In the genomic region with DNA sequence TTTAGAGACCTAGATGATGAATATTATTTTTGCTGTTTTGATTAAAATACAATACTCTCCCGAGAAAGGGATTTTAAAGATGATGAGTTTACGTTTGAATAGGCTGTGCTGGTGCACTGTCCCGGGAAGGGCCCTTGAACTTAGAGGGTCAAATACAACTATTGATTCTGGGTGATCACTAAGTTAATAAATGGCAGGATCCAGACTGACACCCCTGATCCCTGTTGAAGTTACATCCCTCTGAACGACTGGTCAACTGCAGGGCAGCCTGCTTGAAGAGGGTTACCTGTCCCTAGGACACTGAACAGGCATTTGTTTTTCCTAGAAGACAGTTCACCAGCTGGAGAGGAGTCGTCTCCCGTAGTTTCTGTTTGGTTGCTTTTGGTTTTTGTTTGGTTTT, we compare ENCODE assay signal across 26 mouse cellular contexts. TPM values are rescaled to one million over a fixed set of nuclear protein-coding genes. Genes with fewer than 3 reads are reported as not detected.
DNase-seq lines count a peak whose midpoint lies in the region; ATAC-seq lines count a peak whose summit lies in the region.
"Had no signal": no experiment of that assay in that cellular context is flagged by ENCODE, and none has a peak within 500 bp of the region (broad histone marks: within the 10 kb centered on the region; RNA-seq: fewer than 3 reads in every experiment).

No protein-coding gene starts in this region.

- DNase-seq in embryonic facial prominence, embryonic 10.5 days (ENCODE audit: low spot score): no peak
- DNase-seq in kidney, adult 9 months: peak; percentile 28
- DNase-seq in kidney, postnatal 25 days: no peak
- DNase-seq in liver, embryonic 13.5 days: no peak
- DNase-seq in layer of hippocampus, postnatal 10 days (ENCODE audit: low spot score in 2 of 2): no peak
- no peak for DNase-seq in midbrain, embryonic 14.5 days
- DNase-seq: adrenal gland, adult 2 months; adrenal gland, postnatal 36 days; cerebellum, adult 18-20 months; cerebellum, postnatal 10 days; gastrocnemius, postnatal 36 days; heart, postnatal 4 days; kidney, adult 8-10 months; kidney, postnatal 14 days; left cerebral cortex, postnatal 4 days had no signal

- H3K27me3 ChIP-seq in embryonic facial prominence, embryonic 12.5 days: peaks cover 14% of the 10 kb centered on the region; the same call in 1 of the 2 replicates
- H3K27me3 ChIP-seq in embryonic facial prominence, embryonic 10.5 days (replicated peaks; ENCODE audit: low read depth, poor library complexity, severe bottlenecking): peaks cover 62% of the 10 kb centered on the region
- H3K27me3 ChIP-seq in liver, embryonic 13.5 days: peaks cover 43% of the 10 kb centered on the region
- peaks cover 56% of the 10 kb centered on the region for H3K27me3 ChIP-seq in midbrain, embryonic 14.5 days (ENCODE audit: control insufficient read depth, insufficient read depth, low read length)

- ATAC-seq in embryonic facial prominence, embryonic 12.5 days (ENCODE audit: insufficient number of reproducible peaks, insufficient read depth, low FRiP score, low TSS enrichment): no peak
- peak; percentile 34; the same call in 1 of the 2 replicates for ATAC-seq in liver, embryonic 13.5 days (ENCODE audit: low read depth)
- ATAC-seq in midbrain, embryonic 14.5 days (ENCODE audit: low FRiP score, low TSS enrichment): no peak
- ATAC-seq: activated CD4-positive, CD25-positive, alpha-beta regulatory T cell, adult 4 months; forebrain, embryonic 14.5 days; intestine, embryonic 16.5 days had no signal

- H3K36me3 ChIP-seq in embryonic facial prominence, embryonic 12.5 days: peaks cover 49% of the 10 kb centered on the region
- peaks cover 58% of the 10 kb centered on the region for H3K36me3 ChIP-seq in embryonic facial prominence, embryonic 10.5 days (replicated peaks)
- H3K36me3 ChIP-seq in liver, embryonic 13.5 days: peaks cover 6% of the 10 kb centered on the region
- H3K36me3 ChIP-seq in midbrain, embryonic 14.5 days (ENCODE audit: control insufficient read depth, insufficient read depth, low read length): no peaks in the 10 kb centered on the region
- H3K36me3 ChIP-seq: hindbrain, embryonic 13.5 days; lung, embryonic 15.5 days; neural tube, embryonic 12.5 days had no signal

- peaks cover 32% of the 10 kb centered on the region for H3K4me1 ChIP-seq in embryonic facial prominence, embryonic 12.5 days
- peaks cover 70% of the 10 kb centered on the region for H3K4me1 ChIP-seq in embryonic facial prominence, embryonic 10.5 days
- H3K4me1 ChIP-seq in liver, embryonic 13.5 days (replicated peaks): peaks cover 21% of the 10 kb centered on the region
- peaks cover 15% of the 10 kb centered on the region; the same call in 1 of the 2 replicates for H3K4me1 ChIP-seq in midbrain, embryonic 14.5 days (ENCODE audit: control insufficient read depth, insufficient read depth, low read length)

- H3K9ac ChIP-seq in embryonic facial prominence, embryonic 12.5 days: no peak overlapping the region
- H3K9ac ChIP-seq in liver, embryonic 13.5 days: no peak overlapping the region
- no peak overlapping the region for H3K9ac ChIP-seq in midbrain, embryonic 14.5 days (replicated peaks; ENCODE audit: low read length)
- H3K9ac ChIP-seq: hindbrain, embryonic 13.5 days; lung, embryonic 15.5 days; neural tube, embryonic 12.5 days had no signal

- H3K9me3 ChIP-seq in embryonic facial prominence, embryonic 12.5 days: no peaks in the 10 kb centered on the region
- H3K9me3 ChIP-seq in embryonic facial prominence, embryonic 10.5 days: no peaks in the 10 kb centered on the region
- H3K9me3 ChIP-seq in liver, embryonic 13.5 days (replicated peaks): no peaks in the 10 kb centered on the region
- H3K9me3 ChIP-seq in midbrain, embryonic 14.5 days (ENCODE audit: control insufficient read depth, low read length): no peaks in the 10 kb centered on the region
- H3K9me3 ChIP-seq: hindbrain, embryonic 13.5 days; lung, embryonic 15.5 days; neural tube, embryonic 12.5 days had no signal

- H3K27ac ChIP-seq in embryonic facial prominence, embryonic 12.5 days: no peak overlapping the region
- H3K27ac ChIP-seq in embryonic facial prominence, embryonic 10.5 days (replicated peaks): no peak overlapping the region
- no peak overlapping the region for H3K27ac ChIP-seq in liver, embryonic 13.5 days
- no peak overlapping the region for H3K27ac ChIP-seq in midbrain, embryonic 14.5 days (replicated peaks; ENCODE audit: low read depth, low read length)
- H3K27ac ChIP-seq: hindbrain, embryonic 13.5 days; layer of hippocampus, adult 2 months; lung, embryonic 15.5 days; neural tube, embryonic 12.5 days had no signal

- peak overlapping the region; percentile 82; the same call in 1 of the 2 replicates for H3K4me2 ChIP-seq in embryonic facial prominence, embryonic 12.5 days (replicated peaks)
- peak overlapping the region; percentile 8; the same call in 1 of the 2 replicates for H3K4me2 ChIP-seq in liver, embryonic 13.5 days
- H3K4me2 ChIP-seq in midbrain, embryonic 14.5 days (ENCODE audit: low read length): no peak overlapping the region
- H3K4me2 ChIP-seq: hindbrain, embryonic 13.5 days; lung, embryonic 15.5 days; midbrain, embryonic 11.5 days; neural tube, embryonic 12.5 days had no signal

- 80% methylated on average over 6 of the region's 6 CpGs for WGBS in embryonic facial prominence, embryonic 12.5 days
- 87% methylated on average over 6 of the region's 6 CpGs for WGBS in embryonic facial prominence, embryonic 10.5 days
- 47% methylated on average over 6 of the region's 6 CpGs for WGBS in liver, embryonic 13.5 days (ENCODE audit: insufficient replicate concordance)
- 82% methylated on average over 6 of the region's 6 CpGs for WGBS in midbrain, embryonic 14.5 days

- H3K4me3 ChIP-seq in embryonic facial prominence, embryonic 12.5 days: no peak overlapping the region
- no peak overlapping the region for H3K4me3 ChIP-seq in embryonic facial prominence, embryonic 10.5 days
- H3K4me3 ChIP-seq in liver, embryonic 13.5 days (replicated peaks): no peak overlapping the region
- H3K4me3 ChIP-seq in midbrain, embryonic 14.5 days (replicated peaks; ENCODE audit: low read depth, low read length): no peak overlapping the region
- H3K4me3 ChIP-seq: hindbrain, embryonic 13.5 days; layer of hippocampus, adult 2 months; lung, embryonic 15.5 days; myocyte; neural tube, embryonic 12.5 days had no signal

RNA-seq across cellular contexts. Expression of a gene that starts 4.0 kb away (rescaled TPM):
- polyA plus RNA-seq in embryonic facial prominence, embryonic 12.5 days (2016; fragmentation: Nextera tagmentation; extraction: Ambion mirVana): 207 and 250 TPM in 2 replicates
- polyA plus RNA-seq in embryonic facial prominence, embryonic 10.5 days (2016; fragmentation: Nextera tagmentation; extraction: Ambion mirVana): 101 and 126 TPM in 2 replicates
- polyA plus RNA-seq in liver, embryonic 13.5 days (2015; fragmentation: Nextera tagmentation; extraction: Ambion mirVana): 48.2 and 59.5 TPM in 2 replicates
- 10 to 100 TPM; 40.2 to 41.2 TPM for total RNA-seq in layer of hippocampus, postnatal 10 days (2021)
- 6.4 and 80.3 TPM in 2 replicates for polyA plus RNA-seq in midbrain, embryonic 14.5 days (2014; fragmentation: Nextera tagmentation; extraction: Ambion mirVana)
- total RNA-seq: CH12.LX had no signal
- polyA plus RNA-seq: activated CD4-positive, CD25-positive, alpha-beta regulatory T cell, adult 4 months had no signal
